Mouse (Mus musculus): ENCODE data around the gene Tlk2. TPM values are rescaled to one million over a fixed set of nuclear protein-coding genes. Genes with fewer than 3 reads are reported as not detected.

Tlk2 gene
- polyA plus RNA-seq, 1 experiment: 140 TPM

- no peaks in the 10 kb centered on the region for H3K27me3 ChIP-seq (ENCODE audit: control insufficient read depth, insufficient read depth, low read length, poor library complexity, severe bottlenecking)
- H3K4me3 ChIP-seq (ENCODE audit: low read depth, low read length): no peak overlapping the region
- H3K36me3 ChIP-seq (ENCODE audit: control insufficient read depth, insufficient read depth, low read length, poor library complexity, severe bottlenecking): peaks cover 13% of the 10 kb centered on the region
- H3K9me3 ChIP-seq (replicated peaks; ENCODE audit: control insufficient read depth, insufficient read depth, low read length, poor library complexity, severe bottlenecking): no peaks in the 10 kb centered on the region
- peak; percentile 79 for TF ChIP-seq EP300 (IDR thresholded peaks at IDR 0.05; ENCODE audit: insufficient read depth, low read depth, low read length)
- TF ChIP-seq CTCF (IDR thresholded peaks at IDR 0.05; ENCODE audit: low read depth, low read length): no peak
- peaks cover 4% of the 10 kb centered on the region for H3K4me1 ChIP-seq (ENCODE audit: control insufficient read depth, insufficient read depth, low read length)
- H3K9ac ChIP-seq (ENCODE audit: low read depth, poor library complexity, severe bottlenecking): no peak overlapping the region
- H3K27ac ChIP-seq (ENCODE audit: insufficient read depth, low read length): peak overlapping the region; percentile 67
Observed at GRCm38 (mm10) chr11:105285720-105286119, 107.1 kb downstream of the Tlk2 start.

- H3K36me3 ChIP-seq (ENCODE audit: control insufficient read depth, insufficient read depth, low read length, poor library complexity, severe bottlenecking): no peaks in the 10 kb centered on the region
- no peak for TF ChIP-seq CTCF (IDR thresholded peaks at IDR 0.05; ENCODE audit: low read depth, low read length)
- TF ChIP-seq EP300 (IDR thresholded peaks at IDR 0.05; ENCODE audit: insufficient read depth, low read depth, low read length): no peak
- no peak for TF ChIP-seq POLR2A (IDR thresholded peaks at IDR 0.05; ENCODE audit: insufficient read depth, low read length)
- peaks cover 2% of the 10 kb centered on the region for H3K4me1 ChIP-seq (ENCODE audit: control insufficient read depth, insufficient read depth, low read length)
- no peaks in the 10 kb centered on the region for H3K9me3 ChIP-seq (replicated peaks; ENCODE audit: control insufficient read depth, insufficient read depth, low read length, poor library complexity, severe bottlenecking)
- no peak overlapping the region for H3K27ac ChIP-seq (ENCODE audit: insufficient read depth, low read length)
- H3K4me3 ChIP-seq (ENCODE audit: low read depth, low read length): no peak overlapping the region
- H3K9ac ChIP-seq (ENCODE audit: low read depth, poor library complexity, severe bottlenecking): no peak overlapping the region
- peaks cover 2% of the 10 kb centered on the region; the same call in 1 of the 2 replicates for H3K27me3 ChIP-seq (ENCODE audit: control insufficient read depth, insufficient read depth, low read length, poor library complexity, severe bottlenecking)
Observed at GRCm38 (mm10) chr11:105289403-105289802, 110.8 kb downstream of the Tlk2 start.

- Histone ChIP-seq H3K4me3 (ENCODE audit: low read depth, low read length) (peak overlapping the region; percentile 75), H3K27ac (ENCODE audit: insufficient read depth, low read length) (no peak overlapping the region), H3K36me3 (ENCODE audit: control insufficient read depth, insufficient read depth, low read length, poor library complexity, severe bottlenecking) (no peaks in the 10 kb centered on the region), H3K4me1 (ENCODE audit: control insufficient read depth, insufficient read depth, low read length) (no peaks in the 10 kb centered on the region), H3K9ac (ENCODE audit: low read depth, poor library complexity, severe bottlenecking) (peak overlapping the region; percentile 36), H3K27me3 (ENCODE audit: control insufficient read depth, insufficient read depth, low read length, poor library complexity, severe bottlenecking) (peaks cover 2% of the 10 kb centered on the region; the same call in 1 of the 2 replicates), H3K9me3 (replicated peaks; ENCODE audit: control insufficient read depth, insufficient read depth, low read length, poor library complexity, severe bottlenecking) (no peaks in the 10 kb centered on the region)
- no peak for TF ChIP-seq CTCF (IDR thresholded peaks at IDR 0.05; ENCODE audit: low read depth, low read length)
- no peak for TF ChIP-seq EP300 (IDR thresholded peaks at IDR 0.05; ENCODE audit: insufficient read depth, low read depth, low read length)
- TF ChIP-seq POLR2A (IDR thresholded peaks at IDR 0.05; ENCODE audit: insufficient read depth, low read length): no peak
Observed at GRCm38 (mm10) chr11:105291681-105292123, 113.1 kb downstream of the Tlk2 start.

GRCm38 (mm10) chr11:105292124-105293071, 113.8 kb downstream of the Tlk2 start, which contains the start of gene Mrc2:
TSS of gene Mrc2 (plus strand) at chr11:105292643.
- Histone ChIP-seq H3K9me3 (replicated peaks; ENCODE audit: control insufficient read depth, insufficient read depth, low read length, poor library complexity, severe bottlenecking) (no peaks in the 10 kb centered on the region), H3K9ac (ENCODE audit: low read depth, poor library complexity, severe bottlenecking) (peak within 1 kb of the TSS; percentile 36), H3K27ac (ENCODE audit: insufficient read depth, low read length) (no peak within 1 kb of the TSS), H3K27me3 (ENCODE audit: control insufficient read depth, insufficient read depth, low read length, poor library complexity, severe bottlenecking) (peaks cover 2% of the 10 kb centered on the region; the same call in 1 of the 2 replicates), H3K36me3 (ENCODE audit: control insufficient read depth, insufficient read depth, low read length, poor library complexity, severe bottlenecking) (no peaks in the 10 kb centered on the region), H3K4me1 (ENCODE audit: control insufficient read depth, insufficient read depth, low read length) (no peaks in the 10 kb centered on the region), H3K4me3 (ENCODE audit: low read depth, low read length) (peak within 1 kb of the TSS; percentile 75)
- no peak for TF ChIP-seq EP300 (IDR thresholded peaks at IDR 0.05; ENCODE audit: insufficient read depth, low read depth, low read length)
- TF ChIP-seq POLR2A (IDR thresholded peaks at IDR 0.05; ENCODE audit: insufficient read depth, low read length): no peak
- TF ChIP-seq CTCF (IDR thresholded peaks at IDR 0.05; ENCODE audit: low read depth, low read length): no peak

- Histone ChIP-seq H3K27ac (ENCODE audit: insufficient read depth, low read length) (no peak overlapping the region), H3K27me3 (ENCODE audit: control insufficient read depth, insufficient read depth, low read length, poor library complexity, severe bottlenecking) (peaks cover 2% of the 10 kb centered on the region; the same call in 1 of the 2 replicates)
Observed at GRCm38 (mm10) chr11:105293101-105293581, 114.5 kb downstream of the Tlk2 start.

More at GRCm38 (mm10) chr11:105293101-105293581, 114.5 kb downstream of the Tlk2 start:
- Histone ChIP-seq H3K9ac (ENCODE audit: low read depth, poor library complexity, severe bottlenecking) (peak overlapping the region; percentile 36; the same call in 1 of the 2 replicates), H3K4me3 (ENCODE audit: low read depth, low read length) (peak overlapping the region; percentile 75), H3K9me3 (replicated peaks; ENCODE audit: control insufficient read depth, insufficient read depth, low read length, poor library complexity, severe bottlenecking) (no peaks in the 10 kb centered on the region), H3K4me1 (ENCODE audit: control insufficient read depth, insufficient read depth, low read length) (no peaks in the 10 kb centered on the region), H3K36me3 (ENCODE audit: control insufficient read depth, insufficient read depth, low read length, poor library complexity, severe bottlenecking) (no peaks in the 10 kb centered on the region)
- TF ChIP-seq EP300 (IDR thresholded peaks at IDR 0.05; ENCODE audit: insufficient read depth, low read depth, low read length) (no peak), POLR2A (IDR thresholded peaks at IDR 0.05; ENCODE audit: insufficient read depth, low read length) (no peak), CTCF (IDR thresholded peaks at IDR 0.05; ENCODE audit: low read depth, low read length) (no peak)

Data from ES-Bruce4 (cell line).